Mouse (Mus musculus) bone marrow, adult 2 months (tissue): ENCODE measurements around the gene Gm20721.
A peak's percentile ranks its signal among the peaks of the same experiment; 100 is the strongest.

Source experiments
- CTCF ChIP-seq: fragments of 200-500 bp; IDR thresholded peaks from 2 replicates; pipeline ENCODE4 v1.5.1; 2011; ENCODE audit warnings: low read length, control low read depth; ENCODE audit not compliant: control insufficient read depth, insufficient read depth
- POLR2A ChIP-seq: fragments of 200-500 bp; IDR thresholded peaks from 2 replicates; pipeline ENCODE4 v1.6.1; 2011; ENCODE audit warnings: low read depth, mild to moderate bottlenecking, control low read depth, low read length, borderline replicate concordance; ENCODE audit not compliant: control insufficient read depth

- TF ChIP-seq POLR2A (peak; percentile 95), CTCF (no peak)
Observed at GRCm38 (mm10) chr2:174327295-174327981, 19.1 kb downstream of the Gm20721 start.
